Mouse (Mus musculus): ENCODE measurements around the gene Rab22a. TPM values are rescaled to one million over a fixed set of nuclear protein-coding genes. Genes with fewer than 3 reads are reported as not detected.

Gene Rab22a
- total and polyA plus RNA-seq, 2 experiments from 2014 or later = 25.2 to 31.4 TPM

DNA sequence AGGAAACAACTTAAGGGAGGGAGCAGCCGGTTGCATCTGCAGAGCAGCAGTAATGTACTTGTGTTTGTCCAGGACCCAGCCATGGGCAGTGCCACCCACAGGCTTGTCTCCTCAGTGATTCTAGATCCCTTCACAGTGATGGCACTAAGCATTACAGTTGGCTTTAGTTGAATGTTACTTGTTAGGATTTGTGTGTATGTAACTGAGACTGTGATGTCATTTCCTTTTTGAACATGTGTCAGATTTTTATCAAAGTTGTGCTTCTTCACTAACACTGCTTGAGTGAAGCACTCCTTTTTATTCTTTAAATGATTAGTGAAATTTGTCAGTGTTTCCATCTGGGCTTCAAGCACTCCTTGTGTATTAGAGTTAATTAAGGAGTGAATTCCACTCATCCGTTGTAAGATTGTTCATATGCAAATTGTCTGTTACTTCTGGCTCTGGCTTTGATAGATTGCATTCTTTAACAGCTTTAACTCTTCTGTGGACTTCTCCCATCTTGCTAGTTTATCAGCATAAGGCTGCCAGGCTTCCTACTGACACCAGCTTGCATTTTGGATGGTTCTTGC lies 12.9 kb downstream of the Rab22a start:
- no peak overlapping the region for H3K9ac ChIP-seq (replicated peaks; ENCODE audit: low read depth, low read length)
- no peak for TF ChIP-seq CTCF (IDR thresholded peaks at IDR 0.05; ENCODE audit: low read depth)
- no peak for TF ChIP-seq EP300 (IDR thresholded peaks at IDR 0.05; ENCODE audit: low read depth)
- no peak for DNase-seq (ENCODE audit: low spot score)
- no peak overlapping the region for H3K4me3 ChIP-seq (ENCODE audit: low read depth, low read length)
- peaks cover 10% of the 10 kb centered on the region for H3K36me3 ChIP-seq (replicated peaks; ENCODE audit: control insufficient read depth, insufficient read depth, low read length)
- ATAC-seq (ENCODE audit: insufficient read depth, low read depth) = no peak
- H3K4me2 ChIP-seq (ENCODE audit: low read depth, low read length) = no peak overlapping the region
- no peaks in the 10 kb centered on the region for H3K9me3 ChIP-seq (replicated peaks; ENCODE audit: control insufficient read depth, low read length)
- peaks cover 36% of the 10 kb centered on the region for H3K4me1 ChIP-seq (ENCODE audit: control insufficient read depth, insufficient read depth)
- 69% methylated on average over 2 of the region's 2 CpGs for WGBS
- H3K27me3 ChIP-seq (ENCODE audit: control insufficient read depth, insufficient read depth, low read length) = no peaks in the 10 kb centered on the region
- no peak overlapping the region for H3K27ac ChIP-seq (ENCODE audit: low read depth)

DNA sequence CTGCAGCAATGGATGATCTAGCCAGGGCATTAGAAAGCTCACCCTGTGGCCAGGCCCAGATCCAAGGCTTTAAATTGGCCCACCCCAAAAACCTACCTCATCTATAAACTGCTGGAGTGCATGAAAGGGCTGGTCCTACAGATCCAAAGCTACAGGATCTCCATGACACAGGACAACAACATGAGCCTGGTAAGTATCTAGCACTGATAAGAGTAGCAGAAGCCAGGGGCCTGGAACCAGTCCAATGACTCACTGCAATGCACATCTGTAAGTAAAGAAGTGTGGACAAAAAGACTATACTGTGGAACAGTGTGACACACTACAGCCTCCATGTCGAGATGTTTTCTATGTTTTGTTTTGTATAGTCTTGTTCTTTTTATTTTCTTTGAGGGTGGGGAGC lies 13.9 kb downstream of the Rab22a start:
- H3K36me3 ChIP-seq (replicated peaks; ENCODE audit: control insufficient read depth, insufficient read depth, low read length) = peaks cover 6% of the 10 kb centered on the region; the same call in 1 of the 2 replicates
- DNase-seq (ENCODE audit: low spot score) (no peak), ATAC-seq (ENCODE audit: insufficient read depth, low read depth) (no peak)
- 19% methylated on average over 1 of the region's 1 CpGs for WGBS
- no peak overlapping the region for H3K27ac ChIP-seq (ENCODE audit: low read depth)
- H3K27me3 ChIP-seq (ENCODE audit: control insufficient read depth, insufficient read depth, low read length) = no peaks in the 10 kb centered on the region
- no peak overlapping the region for H3K9ac ChIP-seq (replicated peaks; ENCODE audit: low read depth, low read length)
- H3K9me3 ChIP-seq (replicated peaks; ENCODE audit: control insufficient read depth, low read length) = no peaks in the 10 kb centered on the region
- H3K4me2 ChIP-seq (ENCODE audit: low read depth, low read length) = no peak overlapping the region
- H3K4me3 ChIP-seq (ENCODE audit: low read depth, low read length) = no peak overlapping the region
- TF ChIP-seq CTCF (IDR thresholded peaks at IDR 0.05; ENCODE audit: low read depth) = no peak
- TF ChIP-seq EP300 (IDR thresholded peaks at IDR 0.05; ENCODE audit: low read depth) = no peak
- H3K4me1 ChIP-seq (ENCODE audit: control insufficient read depth, insufficient read depth) = peaks cover 36% of the 10 kb centered on the region

DNA sequence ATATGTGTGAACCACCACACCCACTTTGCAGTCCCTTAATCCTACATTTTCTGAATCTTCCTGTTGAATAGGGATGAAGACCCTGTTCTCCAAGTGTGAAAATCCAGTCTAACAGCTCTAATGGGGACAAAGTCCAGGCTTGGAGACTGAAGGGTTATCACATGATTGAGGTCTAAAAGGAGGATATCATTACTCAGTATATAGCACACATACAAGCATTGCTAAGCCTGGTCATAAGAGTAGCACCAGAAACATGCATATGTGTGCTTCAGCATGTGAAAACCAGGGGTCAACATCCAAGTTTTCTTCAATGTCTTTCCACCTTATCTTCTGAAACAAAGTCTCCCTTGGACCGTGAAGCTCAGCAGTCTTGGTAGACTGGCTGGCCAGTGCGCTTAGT lies 19.0 kb downstream of the Rab22a start:
- Histone ChIP-seq H3K4me3 (ENCODE audit: low read depth, low read length) (no peak overlapping the region), H3K4me2 (ENCODE audit: low read depth, low read length) (no peak overlapping the region)
- TF ChIP-seq CTCF (IDR thresholded peaks at IDR 0.05; ENCODE audit: low read depth) (no peak), EP300 (IDR thresholded peaks at IDR 0.05; ENCODE audit: low read depth) (no peak)

DNA sequence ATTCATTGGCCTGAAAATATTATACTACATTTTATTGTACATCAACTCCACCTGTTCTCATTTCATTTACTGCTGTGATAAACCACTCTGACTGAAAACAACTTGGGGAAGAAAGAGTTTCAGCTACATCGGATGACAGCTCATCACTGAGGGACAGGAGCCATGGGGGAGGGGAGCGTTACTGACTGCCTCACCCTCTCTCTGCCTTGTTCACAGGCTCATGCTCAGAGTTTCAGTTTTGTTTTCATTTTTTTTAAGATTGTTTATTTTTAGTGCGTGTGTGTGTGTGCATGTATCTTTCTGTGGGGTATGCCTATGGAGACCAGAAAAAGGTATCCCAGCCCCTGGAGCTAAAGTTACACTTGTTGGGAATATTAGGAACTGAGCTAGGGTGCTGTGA lies 19.7 kb downstream of the Rab22a start:
- peaks cover 4% of the 10 kb centered on the region; the same call in 1 of the 2 replicates for H3K36me3 ChIP-seq (replicated peaks; ENCODE audit: control insufficient read depth, insufficient read depth, low read length)
- TF ChIP-seq CTCF (IDR thresholded peaks at IDR 0.05; ENCODE audit: low read depth) (no peak), EP300 (IDR thresholded peaks at IDR 0.05; ENCODE audit: low read depth) (no peak)
- no peak overlapping the region for H3K9ac ChIP-seq (replicated peaks; ENCODE audit: low read depth, low read length)
- no peak overlapping the region for H3K4me3 ChIP-seq (ENCODE audit: low read depth, low read length)
- DNase-seq (ENCODE audit: low spot score) (no peak), ATAC-seq (ENCODE audit: insufficient read depth, low read depth) (no peak)
- no peaks in the 10 kb centered on the region; the same call in 1 of the 2 replicates for H3K4me1 ChIP-seq (ENCODE audit: control insufficient read depth, insufficient read depth)
- 63% methylated on average over 3 of the region's 3 CpGs for WGBS
- no peak overlapping the region for H3K4me2 ChIP-seq (ENCODE audit: low read depth, low read length)
- H3K9me3 ChIP-seq (replicated peaks; ENCODE audit: control insufficient read depth, low read length) = no peaks in the 10 kb centered on the region
- H3K27ac ChIP-seq (ENCODE audit: low read depth) = no peak overlapping the region
- H3K27me3 ChIP-seq (ENCODE audit: control insufficient read depth, insufficient read depth, low read length) = no peaks in the 10 kb centered on the region

More for the DNA sequence above, 19.0 kb downstream of the Rab22a start:
- 86% methylated on average over 2 of the region's 2 CpGs for WGBS
- no peak for DNase-seq (ENCODE audit: low spot score)
- H3K4me1 ChIP-seq (ENCODE audit: control insufficient read depth, insufficient read depth) = no peaks in the 10 kb centered on the region; the same call in 1 of the 2 replicates
- no peak for ATAC-seq (ENCODE audit: insufficient read depth, low read depth)
- peaks cover 6% of the 10 kb centered on the region; the same call in 1 of the 2 replicates for H3K36me3 ChIP-seq (replicated peaks; ENCODE audit: control insufficient read depth, insufficient read depth, low read length)
- H3K9ac ChIP-seq (replicated peaks; ENCODE audit: low read depth, low read length) = no peak overlapping the region
- no peaks in the 10 kb centered on the region for H3K9me3 ChIP-seq (replicated peaks; ENCODE audit: control insufficient read depth, low read length)
- H3K27ac ChIP-seq (ENCODE audit: low read depth) = no peak overlapping the region
- no peaks in the 10 kb centered on the region for H3K27me3 ChIP-seq (ENCODE audit: control insufficient read depth, insufficient read depth, low read length)

DNA sequence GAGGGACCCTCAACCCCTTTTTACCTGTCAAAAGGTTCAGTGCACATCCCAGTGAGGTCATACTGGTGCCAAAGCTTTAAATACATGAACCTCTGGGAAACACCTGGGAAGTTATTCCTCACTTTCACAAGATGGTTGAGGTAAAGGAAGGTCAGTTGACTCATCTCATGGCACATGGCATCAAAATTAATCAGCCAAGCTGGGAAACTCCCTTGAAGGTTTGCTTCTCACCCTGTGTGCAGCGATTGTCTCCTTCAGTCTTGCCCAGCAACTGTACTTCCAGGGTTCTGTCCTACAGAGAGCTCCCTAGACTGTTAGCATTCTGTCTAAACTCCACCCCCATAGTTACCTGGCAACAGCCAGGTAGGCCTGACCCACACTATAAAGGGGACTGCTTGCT lies 20.6 kb downstream of the Rab22a start:
- no peaks in the 10 kb centered on the region for H3K9me3 ChIP-seq (replicated peaks; ENCODE audit: control insufficient read depth, low read length)
- H3K9ac ChIP-seq (replicated peaks; ENCODE audit: low read depth, low read length) = no peak overlapping the region
- H3K27ac ChIP-seq (ENCODE audit: low read depth) = no peak overlapping the region
- DNase-seq (ENCODE audit: low spot score) = no peak
- no peak for ATAC-seq (ENCODE audit: insufficient read depth, low read depth)
- no peaks in the 10 kb centered on the region for H3K36me3 ChIP-seq (replicated peaks; ENCODE audit: control insufficient read depth, insufficient read depth, low read length)
- no peak overlapping the region for H3K4me3 ChIP-seq (ENCODE audit: low read depth, low read length)
- WGBS = 85% methylated on average over 1 of the region's 1 CpGs
- TF ChIP-seq CTCF (IDR thresholded peaks at IDR 0.05; ENCODE audit: low read depth) = no peak
- no peak for TF ChIP-seq EP300 (IDR thresholded peaks at IDR 0.05; ENCODE audit: low read depth)
- H3K4me1 ChIP-seq (ENCODE audit: control insufficient read depth, insufficient read depth) = no peaks in the 10 kb centered on the region; the same call in 1 of the 2 replicates
- no peaks in the 10 kb centered on the region for H3K27me3 ChIP-seq (ENCODE audit: control insufficient read depth, insufficient read depth, low read length)
- H3K4me2 ChIP-seq (ENCODE audit: low read depth, low read length) = no peak overlapping the region

DNA sequence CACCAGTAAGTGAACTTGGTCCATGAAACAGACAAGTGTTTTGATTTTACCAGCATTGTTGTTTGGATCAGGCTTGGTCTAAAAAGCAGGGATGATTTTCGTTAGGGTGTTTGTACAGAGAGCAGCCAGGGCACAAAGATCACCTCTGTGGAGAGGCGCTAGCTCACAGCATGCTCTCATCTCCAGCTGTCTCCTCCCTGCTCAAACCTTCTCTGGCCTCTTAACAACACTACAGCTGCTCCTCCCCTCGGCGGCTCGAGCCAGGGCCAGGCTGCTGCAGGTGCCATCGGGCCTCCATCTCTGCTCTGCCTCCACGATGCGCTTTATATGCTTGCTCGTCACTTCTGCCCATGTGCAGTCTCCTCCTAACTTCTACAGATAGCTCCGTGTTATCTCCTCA lies 23.2 kb downstream of the Rab22a start:
- whole genome bisulfite sequencing = 42% methylated on average over 10 of the region's 10 CpGs
- no peak for DNase-seq (ENCODE audit: low spot score)
- Histone ChIP-seq H3K9me3 (replicated peaks; ENCODE audit: control insufficient read depth, low read length) (no peaks in the 10 kb centered on the region), H3K4me3 (ENCODE audit: low read depth, low read length) (no peak overlapping the region), H3K27ac (ENCODE audit: low read depth) (no peak overlapping the region), H3K27me3 (ENCODE audit: control insufficient read depth, insufficient read depth, low read length) (no peaks in the 10 kb centered on the region), H3K9ac (replicated peaks; ENCODE audit: low read depth, low read length) (no peak overlapping the region), H3K4me2 (ENCODE audit: low read depth, low read length) (no peak overlapping the region), H3K4me1 (ENCODE audit: control insufficient read depth, insufficient read depth) (no peaks in the 10 kb centered on the region; the same call in 1 of the 2 replicates), H3K36me3 (replicated peaks; ENCODE audit: control insufficient read depth, insufficient read depth, low read length) (no peaks in the 10 kb centered on the region)
- peak; percentile 39; the same call in 1 of the 2 replicates for ATAC-seq (ENCODE audit: insufficient read depth, low read depth)
- TF ChIP-seq EP300 (IDR thresholded peaks at IDR 0.05; ENCODE audit: low read depth) = no peak
- TF ChIP-seq CTCF (IDR thresholded peaks at IDR 0.05; ENCODE audit: low read depth) = no peak

Data from heart, postnatal 0 days (tissue).